Mouse (Mus musculus) urinary bladder, adult 18-20 months (tissue): ENCODE results near the gene Thap4.
"Not testable (repeated sequence)": the region's sequence is repeated elsewhere in the genome, so short reads cannot be mapped to it uniquely, and the experiment has no call there.

Experiments
- DNase-seq, 2 experiments: peaks; one replicate each; pipeline ENCODE4 v3.0.0; 2022; ENCODE audit warnings: low spot score in 2 of 2, mixed read lengths in 2 of 2

Gene Thap4

DNA sequence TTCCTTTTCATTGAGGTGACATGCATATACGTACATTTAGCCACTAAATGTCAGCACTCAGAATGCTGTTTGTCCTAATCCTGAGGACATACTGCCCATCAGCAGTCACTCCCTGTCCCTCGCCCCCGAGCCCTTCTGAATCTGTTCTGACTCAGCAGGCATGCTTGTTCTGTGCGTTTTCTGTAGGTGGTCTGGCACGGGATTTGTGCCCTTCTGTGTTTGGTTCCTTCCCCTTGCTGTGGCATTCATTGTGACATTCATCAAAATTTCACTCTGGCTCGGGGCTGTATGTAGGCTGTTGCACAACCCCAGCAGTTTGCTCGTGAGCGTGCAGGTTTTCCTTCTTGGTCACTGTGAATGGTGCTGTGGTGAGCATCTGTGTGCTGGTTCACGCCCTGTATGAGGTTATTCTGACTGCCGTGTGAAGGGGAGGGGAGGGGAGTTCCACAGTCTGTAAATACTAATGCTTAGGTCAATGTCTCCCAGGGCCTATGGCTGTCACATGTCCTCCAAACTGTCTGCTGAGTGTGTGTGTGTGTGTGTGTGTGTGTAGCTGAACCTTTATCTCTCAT lies 62.8 kb downstream of the Thap4 start:
- no peak for DNase-seq

DNA sequence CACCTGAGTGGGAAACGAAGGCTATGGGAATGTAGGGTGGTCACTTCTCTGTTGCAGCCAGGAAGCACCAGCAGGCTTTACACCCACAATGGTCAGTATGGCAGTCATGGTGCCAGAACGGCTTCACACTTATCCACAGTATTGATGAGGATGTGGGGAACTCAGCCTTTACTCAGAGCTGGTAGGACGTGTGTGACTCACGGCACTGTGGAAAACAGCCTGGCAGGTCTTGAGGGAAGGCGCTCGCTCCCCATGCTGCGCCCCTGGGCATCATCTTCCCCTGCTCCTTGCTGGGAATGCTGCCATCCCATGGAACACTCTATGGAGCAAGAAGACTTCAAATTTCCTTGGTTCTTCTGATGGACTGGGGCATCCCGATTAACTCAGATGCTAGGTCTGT lies 63.6 kb downstream of the Thap4 start:
- no peak for DNase-seq

DNA sequence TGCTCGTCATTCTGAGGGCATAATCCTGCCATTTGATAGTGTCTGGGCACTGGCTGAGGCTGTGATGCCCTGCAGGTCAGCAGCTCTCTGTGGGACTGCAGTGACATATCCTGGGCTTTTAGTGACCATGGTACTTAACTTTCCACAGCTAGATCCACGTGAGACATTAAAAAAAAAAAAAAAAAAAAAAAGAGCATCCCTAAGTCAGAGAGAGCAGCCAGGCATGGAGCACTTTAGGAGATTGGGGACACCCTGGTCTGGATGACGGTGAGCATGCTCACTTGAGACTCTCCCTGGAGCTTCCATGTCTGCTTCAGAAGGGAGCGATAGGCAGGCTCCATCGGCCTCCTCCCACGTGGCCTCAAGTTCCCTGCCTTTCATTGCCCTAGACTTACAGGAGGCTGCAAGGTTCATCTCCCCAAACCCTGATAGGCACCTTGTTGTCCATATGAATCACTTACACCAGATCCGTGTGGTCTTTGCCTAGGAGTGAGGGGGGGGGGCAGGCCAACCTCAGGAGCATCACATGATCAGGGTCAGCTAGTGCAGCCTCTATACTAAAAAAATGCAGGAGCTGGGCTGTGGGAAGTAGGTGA lies 64.7 kb downstream of the Thap4 start:
- no peak for DNase-seq

DNA sequence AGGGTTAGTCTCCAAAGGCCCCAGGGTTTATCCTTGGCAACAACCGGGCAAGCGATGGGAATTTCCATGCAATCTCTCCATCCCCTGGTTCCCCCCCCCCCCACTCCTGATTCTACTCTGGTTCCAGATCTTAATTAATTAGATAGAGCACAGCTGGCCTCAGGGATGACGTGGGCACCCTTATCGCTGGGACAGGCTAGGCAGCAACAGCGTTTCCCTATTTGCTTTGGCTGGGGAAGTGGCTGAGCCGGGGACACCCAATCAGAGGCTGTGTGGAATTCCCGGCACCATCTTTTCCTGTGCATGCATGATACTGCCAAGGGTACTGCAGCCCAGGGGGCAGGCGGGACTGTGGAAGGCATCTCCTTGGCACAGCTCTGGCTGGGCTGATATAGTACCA lies 66.5 kb downstream of the Thap4 start:
- DNase-seq, result no peak

DNA sequence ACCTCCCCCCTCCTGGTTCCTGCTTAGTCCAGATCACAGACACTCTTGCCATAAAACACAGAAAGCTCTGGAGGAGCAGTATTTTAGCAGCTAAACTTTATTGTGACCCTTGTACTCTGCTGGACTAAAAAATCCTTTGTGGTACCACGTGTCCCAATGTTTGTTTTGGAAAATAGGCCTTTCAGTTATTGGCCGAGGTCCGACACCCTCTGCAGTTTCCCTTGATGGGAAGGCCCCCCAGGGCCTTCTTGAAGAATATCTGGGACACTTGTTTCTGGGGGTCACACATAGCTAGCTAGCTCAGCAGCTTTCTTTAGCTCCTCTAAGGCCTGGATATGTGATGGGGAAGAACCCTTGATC lies 67.7 kb downstream of the Thap4 start:
- DNase-seq, result no peak

DNA sequence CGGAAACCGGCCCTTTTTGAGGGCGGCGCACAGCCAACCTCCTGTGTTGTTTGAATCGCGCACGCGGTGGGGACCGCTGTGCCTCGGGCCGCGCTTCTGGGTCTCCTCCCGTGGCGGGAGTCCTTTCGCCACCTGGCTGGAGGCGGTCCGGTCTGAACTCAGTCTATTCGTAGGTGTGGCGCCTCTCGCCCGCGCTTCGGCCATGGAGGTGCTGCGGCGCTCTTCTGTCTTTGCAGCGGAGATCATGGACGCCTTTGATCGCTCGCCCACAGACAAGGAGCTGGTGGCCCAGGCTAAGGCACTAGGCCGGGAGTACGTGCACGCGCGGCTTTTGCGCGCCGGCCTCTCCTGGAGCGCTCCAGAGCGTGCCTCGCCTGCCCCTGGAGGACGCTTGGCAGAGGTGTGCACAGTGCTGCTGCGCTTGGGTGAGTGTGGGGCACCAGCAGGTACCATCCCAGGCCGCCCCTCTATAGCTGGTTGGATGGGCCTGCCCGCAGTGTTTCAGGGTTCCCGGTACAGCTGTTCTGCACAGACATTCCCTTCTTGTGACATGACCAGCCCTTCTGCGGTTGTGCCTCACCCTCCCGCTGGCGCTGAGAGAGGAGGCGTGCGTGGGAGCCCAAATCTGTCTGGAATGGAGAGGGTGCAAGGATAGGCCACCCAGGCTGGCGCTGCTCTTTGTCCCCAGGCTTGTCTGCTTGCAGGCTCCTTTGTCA lies 68.3 kb downstream of the Thap4 start:
- DNase-seq, result peak; percentile 46 to 68

DNA sequence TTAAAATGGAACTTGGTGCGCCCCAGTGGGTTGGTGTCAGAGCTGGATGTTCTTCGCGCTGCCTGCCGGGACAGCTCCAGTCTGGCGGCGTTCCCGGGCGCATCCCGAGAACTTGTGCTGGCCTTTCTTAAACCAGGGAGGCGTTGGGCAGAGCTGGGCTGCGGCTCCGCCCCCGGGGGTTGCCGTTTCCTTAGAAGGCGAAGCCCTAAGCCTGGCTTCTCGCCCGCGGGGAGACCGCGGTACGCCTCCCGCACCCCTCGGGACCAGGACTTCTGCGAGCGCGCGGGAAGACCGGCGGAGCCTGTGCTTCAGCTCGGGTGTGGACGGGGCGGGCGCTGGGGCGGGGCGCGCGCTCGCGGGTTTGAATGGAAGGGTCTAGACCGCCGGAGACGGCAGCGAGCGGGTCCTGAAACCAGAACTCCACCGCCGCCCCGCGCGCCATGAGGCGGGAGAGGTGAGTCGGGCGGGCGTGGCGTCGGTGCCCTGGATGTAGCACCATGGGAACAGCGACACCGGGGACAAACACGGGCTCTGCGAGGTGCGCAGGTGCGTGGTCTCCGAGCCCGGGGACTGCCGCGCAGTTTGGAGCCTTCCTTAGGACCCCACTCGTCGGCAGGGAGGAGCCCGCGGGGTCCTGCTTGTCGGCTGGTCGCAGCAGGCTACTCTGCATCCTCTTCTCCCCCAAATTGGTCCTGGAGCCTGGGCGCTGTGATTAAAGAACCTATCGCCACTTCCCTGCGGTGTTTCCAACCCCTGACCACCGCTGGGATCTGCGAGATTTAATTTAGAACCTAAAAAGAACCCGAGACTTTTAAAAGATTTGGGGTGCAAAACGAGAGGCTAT lies 69.0 kb downstream of the Thap4 start, which contains the start of gene Bok:
Gene Bok, plus strand, starts transcription at position 260 of the 844 bp plus-strand sequence.
- DNase-seq, result peak; percentile 65 to 78

DNA sequence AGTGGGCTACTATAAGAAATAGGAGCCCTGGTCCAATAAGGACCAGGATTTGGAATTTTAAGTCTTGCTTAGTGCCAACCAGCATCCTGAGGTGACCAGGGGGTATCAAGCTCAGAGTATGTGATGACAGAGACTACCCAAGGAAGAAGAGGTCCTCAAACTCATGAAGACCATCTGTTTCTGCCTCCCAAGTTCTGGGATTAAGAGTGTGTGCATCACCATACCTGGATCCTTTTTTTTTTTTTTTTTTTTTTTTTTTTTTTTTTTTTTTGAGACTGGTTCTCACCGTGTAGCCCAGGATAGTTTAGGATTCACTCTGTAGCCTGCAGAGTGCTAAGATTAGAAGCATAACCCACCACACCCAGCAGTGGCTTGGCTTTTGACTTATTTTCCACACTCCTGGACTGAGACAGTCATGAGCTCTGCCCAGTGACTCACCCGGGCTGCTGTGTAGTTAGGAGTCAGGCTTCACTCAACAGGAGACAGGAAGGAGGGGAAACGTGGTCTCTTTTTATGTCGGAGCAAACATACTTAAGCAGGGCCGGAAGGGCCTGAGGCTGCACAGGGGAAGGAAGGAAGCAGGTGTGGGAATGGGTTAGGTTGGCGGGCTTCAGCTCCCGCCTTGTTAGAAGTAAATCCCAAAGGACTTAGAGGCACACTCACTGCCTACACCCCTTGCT lies 74.6 kb downstream of the Thap4 start:
- peak; percentile 25 to 59 for DNase-seq

DNA sequence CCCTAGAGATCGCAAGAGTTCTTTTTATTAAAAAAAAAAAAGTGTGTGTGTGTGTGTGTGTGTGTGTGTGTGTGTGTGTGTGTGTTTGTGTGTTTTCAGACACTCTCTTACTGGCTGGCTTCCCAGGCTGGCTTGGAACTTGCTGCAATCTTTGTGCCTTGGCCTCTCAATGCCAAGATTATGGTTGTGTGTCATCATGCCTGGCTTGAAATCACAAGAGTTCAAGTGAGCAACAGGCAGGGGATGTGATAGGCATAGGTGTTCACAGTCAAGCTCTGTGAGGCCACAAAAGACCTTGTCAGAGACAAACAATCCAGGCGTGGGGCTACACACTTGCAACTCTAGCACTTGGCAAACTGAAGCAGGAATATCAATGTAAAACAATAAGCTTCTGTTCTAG lies 76.3 kb downstream of the Thap4 start:
- no peak for DNase-seq

DNA sequence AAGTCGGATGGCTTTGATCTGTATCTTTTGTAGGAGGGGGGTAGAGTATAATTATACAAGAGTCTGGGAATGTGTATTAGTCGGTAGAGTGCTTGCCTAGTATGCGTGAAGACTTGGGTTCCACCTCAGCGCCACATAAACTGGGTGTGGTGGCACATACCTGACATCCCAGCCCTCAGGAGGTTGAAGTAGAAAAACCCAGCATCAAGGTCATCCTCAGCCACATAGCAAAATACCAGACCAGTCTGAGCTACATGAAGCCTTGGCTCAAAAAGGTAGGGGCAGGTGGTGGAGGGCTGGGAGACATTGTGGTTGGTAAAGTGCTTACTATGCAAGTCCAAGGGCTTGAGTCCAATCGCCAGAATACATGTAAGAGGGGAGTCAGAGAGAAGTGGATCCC lies 82.0 kb downstream of the Thap4 start:
- DNase-seq, result no peak

DNA sequence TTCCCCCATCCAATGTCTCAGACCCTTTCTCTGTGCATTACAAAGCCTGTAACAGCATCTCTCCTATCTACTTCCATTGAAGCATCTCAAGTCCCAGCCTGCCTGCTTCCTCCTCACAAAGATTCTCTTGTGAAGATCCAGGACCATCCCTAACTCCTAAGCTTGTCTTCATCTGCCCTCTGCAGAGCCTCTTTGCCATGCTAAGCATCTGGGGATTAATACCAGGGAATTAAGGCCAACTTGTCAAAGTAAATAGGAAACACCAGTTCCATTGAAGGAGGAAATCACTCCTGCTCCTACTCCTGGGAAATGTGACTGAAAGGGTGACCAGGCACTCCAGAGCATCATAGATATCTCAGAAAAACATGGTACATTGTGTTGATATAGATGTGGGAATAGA lies 84.7 kb downstream of the Thap4 start:
- DNase-seq, result no peak

DNA sequence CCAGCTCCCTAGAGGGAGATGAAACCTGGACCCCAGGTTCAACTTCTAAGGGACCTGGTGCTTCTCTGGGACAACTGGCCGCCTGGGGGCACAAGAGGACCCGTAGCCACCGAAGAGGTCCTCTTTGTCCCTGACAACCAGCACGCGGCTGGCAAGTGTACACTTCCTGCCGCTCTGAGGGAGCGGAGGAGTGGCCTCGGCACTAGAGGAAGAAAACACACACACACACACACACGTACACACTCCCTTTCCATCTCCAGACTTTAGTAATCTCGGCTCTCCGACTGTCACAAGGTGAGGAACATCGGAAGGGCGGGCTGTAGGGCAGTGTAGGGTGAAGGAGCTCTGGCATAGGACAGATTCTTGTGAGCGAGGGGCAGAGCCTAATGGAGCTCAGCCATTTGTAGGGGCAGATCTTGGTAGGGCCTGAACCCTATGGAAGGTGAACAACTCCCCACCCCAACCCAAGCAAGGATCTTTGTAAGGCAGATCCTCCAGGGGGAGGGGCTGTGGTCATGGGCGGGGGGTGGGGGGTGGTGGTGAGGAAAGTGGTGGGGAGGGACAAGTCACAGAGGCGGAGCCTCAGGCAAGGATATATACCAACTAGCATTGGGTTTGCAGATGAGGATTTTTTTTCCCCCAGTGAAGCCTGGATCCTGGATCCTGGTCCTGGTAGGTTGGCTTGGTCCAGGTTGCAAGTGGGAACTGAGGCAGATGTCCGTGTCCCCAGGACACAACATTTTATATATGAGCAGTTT lies 85.7 kb downstream of the Thap4 start:
- peak; percentile 72 to 79 for DNase-seq

DNA sequence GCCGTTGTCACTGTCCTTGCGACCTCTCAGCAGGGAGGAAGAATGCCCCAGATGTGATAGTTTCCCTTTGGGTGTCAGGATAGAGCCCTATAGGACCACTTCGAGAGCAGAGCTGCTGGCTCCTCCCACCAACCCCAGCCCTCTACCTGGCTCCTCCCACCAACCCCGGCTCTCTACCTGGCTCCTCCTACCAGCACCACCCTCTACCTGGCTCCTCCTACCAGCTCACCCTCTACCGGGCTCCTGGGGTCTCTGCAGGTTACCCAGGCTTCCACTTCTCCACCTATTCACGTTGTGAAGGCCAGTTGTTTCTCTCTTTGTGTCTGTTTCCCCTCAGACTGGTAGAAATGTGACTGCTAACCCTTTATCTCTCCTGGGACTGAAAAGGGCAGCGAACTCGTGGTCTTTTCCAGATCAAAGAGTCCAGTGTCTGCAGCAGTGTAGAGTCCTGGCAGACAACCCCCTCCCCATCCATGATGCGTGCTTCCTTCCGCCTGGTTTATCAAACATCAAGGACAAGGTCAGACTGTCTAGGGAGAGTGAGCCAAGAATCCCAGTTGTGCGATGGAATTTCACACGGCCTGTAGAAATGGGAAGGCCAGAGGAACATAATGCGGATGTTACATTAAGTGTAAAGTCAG lies 86.8 kb downstream of the Thap4 start:
- DNase-seq, result no peak

DNA sequence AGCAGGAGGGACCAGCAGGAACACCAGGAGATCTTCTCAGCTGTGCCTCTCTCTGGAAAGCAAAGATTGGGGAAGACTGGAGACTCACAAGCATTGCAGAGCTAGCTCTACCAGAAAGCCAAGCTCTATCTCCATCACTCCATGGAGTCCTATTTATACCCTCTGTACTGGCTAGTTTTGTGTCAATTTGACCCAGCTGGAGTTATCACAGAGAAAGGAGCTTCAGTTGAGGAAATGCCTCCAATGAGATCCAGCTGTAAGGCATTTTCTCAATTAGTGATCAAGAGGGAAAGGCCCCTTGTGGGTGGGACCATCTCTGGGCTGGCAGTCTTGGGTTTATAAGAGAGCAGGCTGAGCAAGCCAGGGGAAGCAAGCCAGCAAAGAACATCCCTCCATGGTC lies 96.1 kb downstream of the Thap4 start, which contains the start of gene Stk25:
Gene Stk25, minus strand, starts transcription at position 101 of the 400 bp plus-strand sequence.
- not testable (repeated sequence) for DNase-seq

DNA sequence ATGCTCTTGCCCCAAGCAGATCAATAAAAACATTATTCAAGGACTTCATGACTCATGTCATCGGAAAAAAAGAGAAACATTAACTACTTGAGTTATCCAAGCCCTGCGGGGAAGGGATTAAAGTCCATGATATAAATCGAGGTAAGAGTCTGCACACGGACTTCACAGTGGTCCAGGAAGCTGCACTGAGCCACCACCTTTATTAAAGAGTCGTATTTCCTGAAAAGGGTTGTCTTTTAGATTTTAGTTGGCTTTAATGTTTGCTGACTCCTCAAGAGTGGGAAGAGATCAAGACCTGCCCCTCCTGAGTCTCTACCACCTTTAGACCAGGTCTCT lies 97.7 kb downstream of the Thap4 start:
- no peak for DNase-seq

DNA sequence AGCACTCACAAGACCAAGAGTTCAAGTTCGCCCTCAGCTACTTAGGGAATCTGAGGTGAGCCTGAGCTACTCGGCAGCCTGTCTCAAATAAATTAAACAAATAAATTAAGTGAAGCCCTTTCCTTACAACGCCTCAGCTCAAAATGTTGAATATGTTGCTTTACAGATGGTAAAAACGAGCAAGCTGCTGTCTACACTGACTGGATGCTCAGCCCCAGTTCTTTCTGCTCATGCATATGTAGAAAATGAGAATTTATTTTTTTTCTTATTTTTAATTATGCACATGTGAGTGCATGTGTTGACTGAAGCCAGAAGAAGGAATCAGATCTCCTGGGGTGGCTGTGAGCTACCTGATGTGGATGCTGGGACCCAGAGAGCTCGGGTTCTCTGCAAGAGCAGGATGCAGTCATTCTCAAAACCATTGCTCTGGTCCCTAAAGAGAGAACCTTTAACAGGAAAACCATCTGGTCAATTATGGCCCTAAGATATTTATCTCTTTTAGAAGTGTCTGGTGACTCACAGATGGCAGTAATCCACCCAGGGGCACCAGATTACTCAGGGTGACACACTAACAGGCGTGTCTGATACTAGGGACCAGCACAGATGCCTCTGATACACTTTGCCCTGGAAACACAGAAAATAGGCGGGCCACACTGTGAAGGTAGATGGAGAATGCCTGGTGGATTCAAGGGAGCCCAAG lies 98.2 kb downstream of the Thap4 start:
- no peak for DNase-seq

DNA sequence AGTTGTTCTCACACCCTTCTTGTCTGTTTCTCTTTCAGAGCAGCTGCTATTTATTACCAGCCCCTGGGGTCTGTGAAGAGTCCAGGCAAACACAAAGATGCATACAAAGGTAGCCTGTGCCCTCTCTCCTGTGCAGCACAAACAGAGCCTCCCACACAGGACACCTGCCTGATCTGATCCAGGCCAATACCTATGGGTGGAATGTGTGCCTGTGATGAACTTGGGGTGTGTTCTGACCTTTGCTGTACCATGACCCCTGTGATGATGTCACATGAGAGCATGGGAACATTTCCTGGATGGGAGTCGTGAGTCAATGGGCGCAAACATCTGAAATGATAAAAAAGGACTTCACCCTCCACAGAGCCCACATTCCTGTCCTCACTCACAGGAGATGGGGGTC lies 99.9 kb downstream of the Thap4 start:
- no peak for DNase-seq

DNA sequence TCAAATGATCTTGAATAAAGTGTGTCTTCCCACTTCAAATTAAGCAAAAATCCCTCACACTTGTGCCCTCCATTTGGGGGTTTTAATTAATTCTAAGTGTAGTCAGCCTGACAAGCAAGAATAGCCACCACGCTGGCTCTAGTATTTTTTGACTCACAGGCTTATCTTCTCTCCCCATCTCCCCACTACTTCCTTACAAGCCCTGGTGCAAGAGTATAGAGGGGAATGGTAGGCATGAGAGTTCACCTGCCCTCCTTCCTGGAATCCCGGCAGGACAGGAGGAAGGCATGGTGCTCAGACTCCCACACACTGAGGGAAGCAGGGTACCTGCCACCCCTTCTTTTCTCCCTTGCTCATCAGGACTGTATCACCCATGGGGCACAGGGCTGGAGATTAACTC lies 100.4 kb downstream of the Thap4 start:
- DNase-seq, result no peak
